Mouse (Mus musculus) midbrain, embryonic 13.5 days (tissue): ENCODE results near the gene 4933416C03Rik. TPM values are rescaled to one million over a fixed set of nuclear protein-coding genes. Genes with fewer than 3 reads are reported as not detected.
A peak's percentile ranks its signal among the peaks of the same experiment; 100 is the strongest.

ENCODE experiments used
- ATAC-seq: fragments of 200-750 bp; cut with Nextera tagmentation; 2 replicates; pipeline ENCODE4 v1.8.0; 2017; ENCODE audit warnings: mild to moderate bottlenecking, moderate TSS enrichment, moderate library complexity
- H3K27ac ChIP-seq: fragments of 300-500 bp; sonication (generic); 2 replicates; pipeline ENCODE4 v1.5.1; 2015; ENCODE audit warnings: inconsistent platforms, mild to moderate bottlenecking, moderate library complexity
- H3K27me3 ChIP-seq: fragments of 300-500 bp; sonication (generic); 2 replicates; pipeline ENCODE4 v1.6.1; 2015; ENCODE audit warnings: mild to moderate bottlenecking, inconsistent platforms
- H3K36me3 ChIP-seq: fragments of 300-500 bp; sonication (generic); 2 replicates; pipeline ENCODE4 v1.6.1; 2015; ENCODE audit warnings: mild to moderate bottlenecking, inconsistent platforms
- H3K4me1 ChIP-seq: fragments of 300-500 bp; sonication (generic); replicated peaks from 2 replicates; pipeline ENCODE4 v1.6.1; 2015; ENCODE audit warnings: inconsistent platforms
- H3K4me2 ChIP-seq: fragments of 300-500 bp; sonication (generic); replicated peaks from 2 replicates; pipeline ENCODE4 v1.6.1; 2015; ENCODE audit warnings: moderate library complexity, mild to moderate bottlenecking, inconsistent platforms
- H3K4me3 ChIP-seq: fragments of 300-500 bp; sonication (generic); replicated peaks from 2 replicates; pipeline ENCODE4 v1.5.1; 2015; ENCODE audit warnings: mild to moderate bottlenecking, inconsistent platforms
- H3K9ac ChIP-seq: fragments of 300-500 bp; sonication (generic); replicated peaks from 2 replicates; pipeline ENCODE4 v1.6.1; 2015; ENCODE audit warnings: mild to moderate bottlenecking, inconsistent platforms
- H3K9me3 ChIP-seq: fragments of 300-500 bp; sonication (generic); 2 replicates; pipeline ENCODE4 v1.6.1; 2016; ENCODE audit warnings: mild to moderate bottlenecking, inconsistent platforms
- WGBS: fragments of 180-500 bp; shearing (Covaris S2); methylation state at CpG from one replicate; pipeline ENCODE4 v1.1.7; 2015; 5-methylcytosine and 5-hydroxymethylcytosine counted together
- polyA plus RNA-seq: library from polyadenylated mRNA; unstranded; fragments of >200 nt; fragmentation: Nextera tagmentation; extraction: Ambion mirVana; gene quantifications from 2 replicates; pipeline ENCODE4 v1.2.1, GENCODE M21; 2015

The 4933416C03Rik gene
- polyA plus RNA-seq: not detected in 2 replicates

- Histone ChIP-seq H3K9ac (no peak within 1 kb of the TSS), H3K27me3 (no peaks in the 10 kb centered on the region), H3K9me3 (no peaks in the 10 kb centered on the region), H3K27ac (no peak within 1 kb of the TSS), H3K36me3 (no peaks in the 10 kb centered on the region), H3K4me2 (no peak within 1 kb of the TSS), H3K4me3 (no peak within 1 kb of the TSS), H3K4me1 (no peaks in the 10 kb centered on the region)
- no peak for ATAC-seq
- 96% methylated on average over 39 of the region's 39 CpGs for WGBS
Observed at GRCm38 (mm10) chr10:116113867-116114474, at the start of gene 4933416C03Rik. TSS of gene 4933416C03Rik (minus strand) at chr10:116113917.

GRCm38 (mm10) chr10:116162338-116162737 is 48.6 kb upstream of the 4933416C03Rik start:
- Histone ChIP-seq H3K27me3 (no peaks in the 10 kb centered on the region), H3K9ac (no peak overlapping the region), H3K4me3 (no peak overlapping the region), H3K27ac (no peak overlapping the region), H3K9me3 (no peaks in the 10 kb centered on the region), H3K4me1 (no peaks in the 10 kb centered on the region), H3K4me2 (no peak overlapping the region), H3K36me3 (no peaks in the 10 kb centered on the region)
- no peak for ATAC-seq
- WGBS: 78% methylated on average over 12 of the region's 12 CpGs

DNA sequence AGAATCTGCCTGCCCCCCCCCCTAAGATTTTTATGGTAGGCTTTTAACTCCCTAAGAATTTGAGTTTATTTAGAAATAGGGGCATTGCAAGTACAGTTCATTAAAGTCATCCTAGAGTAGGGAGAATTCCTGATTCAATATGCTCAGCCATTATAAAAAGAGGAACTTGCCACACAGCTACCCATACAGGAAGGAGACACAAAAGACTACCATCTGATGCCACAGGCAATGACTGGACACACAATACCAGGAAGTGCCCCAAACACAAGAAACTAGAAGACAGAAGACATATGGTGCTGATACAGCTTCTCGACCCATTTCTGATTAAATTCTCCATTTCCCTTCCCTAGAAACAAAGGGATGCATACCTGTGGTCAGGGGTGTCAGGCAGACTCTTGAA is 43.0 kb upstream of the 4933416C03Rik start:
- no peak overlapping the region for H3K27ac ChIP-seq
- no peaks in the 10 kb centered on the region for H3K4me1 ChIP-seq
- H3K4me2 ChIP-seq: no peak overlapping the region
- H3K27me3 ChIP-seq: no peaks in the 10 kb centered on the region
- H3K36me3 ChIP-seq: no peaks in the 10 kb centered on the region
- no peak overlapping the region for H3K9ac ChIP-seq
- ATAC-seq: no peak
- peaks cover 4% of the 10 kb centered on the region; the same call in 1 of the 2 replicates for H3K9me3 ChIP-seq
- no peak overlapping the region for H3K4me3 ChIP-seq
- 85% methylated on average over 1 of the region's 1 CpGs for WGBS

GRCm38 (mm10) chr10:116154707-116155106 is 41.0 kb upstream of the 4933416C03Rik start:
- H3K9ac ChIP-seq: no peak overlapping the region
- H3K4me3 ChIP-seq: no peak overlapping the region
- peaks cover 4% of the 10 kb centered on the region; the same call in 1 of the 2 replicates for H3K9me3 ChIP-seq
- no peaks in the 10 kb centered on the region for H3K4me1 ChIP-seq
- H3K4me2 ChIP-seq: no peak overlapping the region
- ATAC-seq: no peak
- no peaks in the 10 kb centered on the region for H3K36me3 ChIP-seq
- WGBS: 77% methylated on average over 5 of the region's 5 CpGs
- no peaks in the 10 kb centered on the region for H3K27me3 ChIP-seq
- H3K27ac ChIP-seq: no peak overlapping the region

GRCm38 (mm10) chr10:116146091-116146490 is 32.4 kb upstream of the 4933416C03Rik start:
- no peak overlapping the region for H3K9ac ChIP-seq

GRCm38 (mm10) chr10:116143684-116144083 is 30.0 kb upstream of the 4933416C03Rik start:
- H3K9ac ChIP-seq: no peak overlapping the region
- WGBS: 90% methylated on average over 10 of the region's 10 CpGs
- no peaks in the 10 kb centered on the region for H3K27me3 ChIP-seq
- H3K36me3 ChIP-seq: no peaks in the 10 kb centered on the region
- H3K9me3 ChIP-seq: no peaks in the 10 kb centered on the region
- no peak for ATAC-seq
- no peak overlapping the region for H3K4me3 ChIP-seq
- H3K4me1 ChIP-seq: peaks cover 7% of the 10 kb centered on the region; the same call in 1 of the 2 replicates
- no peak overlapping the region for H3K27ac ChIP-seq
- H3K4me2 ChIP-seq: no peak overlapping the region

More at GRCm38 (mm10) chr10:116146091-116146490, 32.4 kb upstream of the 4933416C03Rik start:
- 0 out of 2 replicates have a peak overlapping the region, but pooled peaks have one; percentile 7 for H3K4me2 ChIP-seq
- no peaks in the 10 kb centered on the region for H3K36me3 ChIP-seq
- no peaks in the 10 kb centered on the region for H3K27me3 ChIP-seq
- 15% methylated on average over 9 of the region's 9 CpGs for WGBS
- H3K9me3 ChIP-seq: no peaks in the 10 kb centered on the region
- no peak overlapping the region for H3K4me3 ChIP-seq
- no peak overlapping the region for H3K27ac ChIP-seq
- peak; percentile 55; the same call in 1 of the 2 replicates for ATAC-seq
- peaks cover 7% of the 10 kb centered on the region; the same call in 1 of the 2 replicates for H3K4me1 ChIP-seq

- Histone ChIP-seq H3K4me1 (no peaks in the 10 kb centered on the region), H3K36me3 (no peaks in the 10 kb centered on the region), H3K4me2 (no peak overlapping the region), H3K27ac (no peak overlapping the region), H3K4me3 (no peak overlapping the region), H3K27me3 (no peaks in the 10 kb centered on the region), H3K9ac (no peak overlapping the region), H3K9me3 (no peaks in the 10 kb centered on the region)
- no peak for ATAC-seq
- 96% methylated on average over 8 of the region's 8 CpGs for WGBS
Observed at GRCm38 (mm10) chr10:116140226-116140625, 26.5 kb upstream of the 4933416C03Rik start.

GRCm38 (mm10) chr10:116135187-116135586 is 21.5 kb upstream of the 4933416C03Rik start:
- Histone ChIP-seq H3K9ac (no peak overlapping the region), H3K4me3 (no peak overlapping the region), H3K27me3 (no peaks in the 10 kb centered on the region), H3K4me2 (no peak overlapping the region), H3K9me3 (no peaks in the 10 kb centered on the region), H3K36me3 (no peaks in the 10 kb centered on the region), H3K4me1 (no peaks in the 10 kb centered on the region), H3K27ac (no peak overlapping the region)
- ATAC-seq: no peak
- WGBS: 89% methylated on average over 2 of the region's 2 CpGs

- H3K4me3 ChIP-seq: no peak overlapping the region
- H3K9ac ChIP-seq: no peak overlapping the region
- no peaks in the 10 kb centered on the region for H3K27me3 ChIP-seq
- WGBS: 85% methylated on average over 4 of the region's 4 CpGs
- ATAC-seq: no peak
- H3K27ac ChIP-seq: no peak overlapping the region
- no peaks in the 10 kb centered on the region for H3K36me3 ChIP-seq
- H3K4me1 ChIP-seq: no peaks in the 10 kb centered on the region
- no peak overlapping the region for H3K4me2 ChIP-seq
- H3K9me3 ChIP-seq: no peaks in the 10 kb centered on the region
Observed at GRCm38 (mm10) chr10:116132233-116132632, 18.5 kb upstream of the 4933416C03Rik start.

- H3K4me2 ChIP-seq: no peak overlapping the region
- no peak for ATAC-seq
- no peak overlapping the region for H3K9ac ChIP-seq
- 90% methylated on average over 4 of the region's 4 CpGs for WGBS
- no peaks in the 10 kb centered on the region for H3K27me3 ChIP-seq
- no peaks in the 10 kb centered on the region for H3K4me1 ChIP-seq
- no peaks in the 10 kb centered on the region for H3K9me3 ChIP-seq
- no peaks in the 10 kb centered on the region for H3K36me3 ChIP-seq
- H3K4me3 ChIP-seq: no peak overlapping the region
- no peak overlapping the region for H3K27ac ChIP-seq
Observed at GRCm38 (mm10) chr10:116131223-116131622, 17.5 kb upstream of the 4933416C03Rik start.

- no peaks in the 10 kb centered on the region for H3K36me3 ChIP-seq
- no peaks in the 10 kb centered on the region for H3K9me3 ChIP-seq
- no peak overlapping the region for H3K9ac ChIP-seq
- no peak overlapping the region for H3K4me2 ChIP-seq
- H3K4me1 ChIP-seq: no peaks in the 10 kb centered on the region
- H3K4me3 ChIP-seq: no peak overlapping the region
- WGBS: 86% methylated on average over 3 of the region's 3 CpGs
- no peak overlapping the region for H3K27ac ChIP-seq
- ATAC-seq: no peak
- no peaks in the 10 kb centered on the region for H3K27me3 ChIP-seq
Observed at GRCm38 (mm10) chr10:116130401-116130800, 16.7 kb upstream of the 4933416C03Rik start.

GRCm38 (mm10) chr10:116125364-116125763 is 11.6 kb upstream of the 4933416C03Rik start:
- 63% methylated on average over 5 of the region's 5 CpGs for WGBS
- Histone ChIP-seq H3K36me3 (no peaks in the 10 kb centered on the region), H3K9ac (no peak overlapping the region), H3K4me2 (no peak overlapping the region), H3K27ac (no peak overlapping the region), H3K9me3 (no peaks in the 10 kb centered on the region), H3K4me3 (no peak overlapping the region), H3K4me1 (no peaks in the 10 kb centered on the region), H3K27me3 (no peaks in the 10 kb centered on the region)
- ATAC-seq: no peak

GRCm38 (mm10) chr10:116123808-116124207 is 10.1 kb upstream of the 4933416C03Rik start:
- Histone ChIP-seq H3K27me3 (no peaks in the 10 kb centered on the region), H3K9me3 (no peaks in the 10 kb centered on the region)
- 85% methylated on average over 2 of the region's 2 CpGs for WGBS

More at GRCm38 (mm10) chr10:116123808-116124207, 10.1 kb upstream of the 4933416C03Rik start:
- Histone ChIP-seq H3K4me2 (no peak overlapping the region), H3K36me3 (no peaks in the 10 kb centered on the region), H3K9ac (no peak overlapping the region), H3K4me3 (no peak overlapping the region), H3K27ac (no peak overlapping the region), H3K4me1 (no peaks in the 10 kb centered on the region)
- no peak for ATAC-seq
